Mouse (Mus musculus) cerebellum, adult (tissue): Measurements from ENCODE around the gene Gm20388.
A peak's percentile ranks its signal among the peaks of the same experiment; 100 is the strongest.

Experiments used
- ATAC-seq: cut with Nextera tagmentation; 2 replicates; pipeline ENCODE4 v1.9.2; 2017; ENCODE audit warnings: mild to moderate bottlenecking, moderate library complexity, mixed read lengths; ENCODE audit not compliant: insufficient number of reproducible peaks, low FRiP score, low TSS enrichment

The Gm20388 gene

DNA sequence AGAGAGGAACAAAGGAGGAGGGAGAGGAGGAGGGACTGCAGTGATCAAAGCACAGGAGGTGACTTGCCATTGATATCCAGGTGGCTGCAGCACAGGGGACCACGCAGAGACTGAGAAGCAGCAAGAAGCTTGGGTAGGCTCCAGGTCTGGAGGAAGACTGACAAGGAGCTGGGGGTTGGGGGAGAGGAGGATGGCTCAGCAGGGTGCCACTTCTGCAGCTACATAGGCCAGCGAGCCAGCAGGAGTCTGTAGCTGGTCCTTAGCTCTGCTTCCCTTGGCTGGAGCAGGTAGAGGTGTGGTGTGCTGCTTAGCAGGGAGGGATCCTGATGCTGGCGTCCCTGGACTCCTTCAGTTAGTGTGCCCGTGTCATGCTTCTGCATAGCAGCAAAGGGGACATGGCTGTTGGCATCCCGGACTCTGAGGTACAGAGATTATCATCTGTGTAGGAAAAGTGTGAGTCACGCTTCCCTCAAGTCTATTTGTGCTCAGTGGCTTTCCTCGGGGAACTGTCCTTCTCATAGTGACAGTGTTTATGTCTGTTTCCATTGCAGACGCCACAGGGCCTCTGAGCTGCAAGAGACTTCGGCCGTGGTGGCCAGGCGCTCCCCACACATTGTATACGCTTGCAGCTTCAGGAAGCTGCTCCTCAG is 234.1 kb downstream of the Gm20388 start:
- ATAC-seq = peak; percentile 41; the same call in 1 of the 2 replicates

DNA sequence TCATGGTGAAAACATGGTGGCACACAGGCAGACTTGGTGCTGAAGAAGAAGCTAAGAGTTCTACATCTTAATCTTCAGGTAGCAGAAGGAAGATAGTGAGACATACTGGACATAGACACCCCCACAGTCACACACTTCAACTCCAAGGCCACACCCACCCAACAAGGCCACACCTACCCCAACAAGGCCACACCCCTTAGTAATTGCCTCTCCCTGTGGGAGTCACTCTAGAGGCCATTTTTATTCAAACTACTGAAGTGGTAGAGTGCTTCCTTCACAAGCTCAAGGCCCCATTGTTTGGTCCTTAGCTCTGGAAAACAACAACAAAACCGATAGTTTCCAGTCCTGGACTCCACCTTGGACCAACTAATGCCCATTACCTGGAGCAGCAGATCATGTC is 235.4 kb downstream of the Gm20388 start:
- no peak for ATAC-seq

DNA sequence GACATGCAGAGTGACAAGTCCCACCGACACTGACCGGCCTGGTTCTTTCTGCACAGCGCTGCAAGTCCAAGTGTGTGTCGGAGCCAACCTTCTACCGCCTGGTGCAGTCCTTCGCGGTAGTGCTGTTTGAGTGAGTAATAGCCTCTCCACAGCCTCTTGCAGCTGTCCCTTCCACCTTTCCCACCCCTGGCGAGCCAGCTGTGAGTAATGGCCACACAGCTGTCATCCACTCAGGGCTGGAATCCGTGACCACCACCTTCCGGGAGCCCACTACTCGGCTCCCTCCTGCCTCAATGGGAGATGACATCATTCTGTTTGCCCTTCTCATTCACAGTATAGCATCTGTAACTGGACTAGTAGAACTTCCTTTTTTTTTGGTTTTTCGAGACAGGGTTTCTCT is 239.4 kb downstream of the Gm20388 start:
- ATAC-seq = no peak

DNA sequence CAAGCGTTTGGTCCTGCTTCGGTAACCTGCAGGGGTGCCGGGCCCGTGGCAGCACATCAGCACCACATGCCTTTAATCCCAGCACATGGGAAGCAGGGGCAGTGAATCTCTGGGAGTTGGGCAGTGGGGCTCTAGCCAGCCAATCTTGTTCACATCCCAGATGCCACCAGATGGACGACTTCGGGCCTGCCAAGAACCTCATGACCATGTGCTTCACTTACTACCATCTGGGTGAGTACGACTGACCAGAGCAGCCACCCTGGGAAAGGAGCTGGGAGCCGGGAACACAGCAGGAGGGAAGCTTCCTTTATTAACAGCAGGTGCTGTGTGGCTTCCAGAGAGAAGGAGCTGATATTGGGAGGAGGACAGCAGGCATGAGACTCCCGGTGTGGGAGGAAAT is 240.5 kb downstream of the Gm20388 start:
- no peak for ATAC-seq

DNA sequence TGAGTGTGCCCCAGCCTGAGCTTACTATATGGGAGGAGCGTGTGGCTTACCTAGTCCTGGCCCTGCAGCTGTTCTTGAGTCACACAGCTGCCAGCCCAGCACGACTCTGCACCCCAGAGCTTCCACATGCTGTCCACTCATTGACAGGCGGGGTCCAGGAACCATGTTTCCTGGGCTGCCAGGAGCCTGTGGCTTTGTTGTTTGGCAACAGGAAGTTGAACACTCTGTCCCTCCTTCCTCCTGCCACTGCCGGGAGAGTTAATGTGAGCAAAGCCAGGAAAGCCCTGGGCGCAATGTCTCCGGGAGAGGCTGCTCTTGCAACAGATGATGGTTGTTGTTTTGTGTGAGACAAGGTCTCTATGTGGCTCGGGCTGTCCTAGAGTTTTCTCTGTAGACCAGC is 242.0 kb downstream of the Gm20388 start:
- ATAC-seq = no peak

DNA sequence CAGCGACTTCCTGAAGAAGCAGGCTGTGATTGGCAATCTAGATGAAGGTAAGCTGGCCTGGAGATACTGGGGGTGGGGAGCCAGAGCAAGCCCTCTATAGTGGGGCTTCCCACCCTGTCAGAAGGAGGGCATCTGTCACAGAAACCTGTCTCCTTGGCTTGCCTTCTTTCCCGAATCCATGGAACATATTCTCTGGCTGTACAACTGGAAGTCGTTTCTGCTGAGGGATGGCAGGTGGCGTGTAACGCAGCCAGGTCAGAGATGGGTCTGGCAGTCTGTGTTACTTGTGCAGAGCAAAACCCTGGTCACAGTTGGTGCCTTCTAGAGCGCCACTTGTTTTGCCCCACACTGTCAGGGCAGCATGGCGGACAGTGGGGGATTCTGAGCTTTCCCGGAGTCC is 249.7 kb downstream of the Gm20388 start:
- ATAC-seq = peak; percentile 28; the same call in 1 of the 2 replicates

DNA sequence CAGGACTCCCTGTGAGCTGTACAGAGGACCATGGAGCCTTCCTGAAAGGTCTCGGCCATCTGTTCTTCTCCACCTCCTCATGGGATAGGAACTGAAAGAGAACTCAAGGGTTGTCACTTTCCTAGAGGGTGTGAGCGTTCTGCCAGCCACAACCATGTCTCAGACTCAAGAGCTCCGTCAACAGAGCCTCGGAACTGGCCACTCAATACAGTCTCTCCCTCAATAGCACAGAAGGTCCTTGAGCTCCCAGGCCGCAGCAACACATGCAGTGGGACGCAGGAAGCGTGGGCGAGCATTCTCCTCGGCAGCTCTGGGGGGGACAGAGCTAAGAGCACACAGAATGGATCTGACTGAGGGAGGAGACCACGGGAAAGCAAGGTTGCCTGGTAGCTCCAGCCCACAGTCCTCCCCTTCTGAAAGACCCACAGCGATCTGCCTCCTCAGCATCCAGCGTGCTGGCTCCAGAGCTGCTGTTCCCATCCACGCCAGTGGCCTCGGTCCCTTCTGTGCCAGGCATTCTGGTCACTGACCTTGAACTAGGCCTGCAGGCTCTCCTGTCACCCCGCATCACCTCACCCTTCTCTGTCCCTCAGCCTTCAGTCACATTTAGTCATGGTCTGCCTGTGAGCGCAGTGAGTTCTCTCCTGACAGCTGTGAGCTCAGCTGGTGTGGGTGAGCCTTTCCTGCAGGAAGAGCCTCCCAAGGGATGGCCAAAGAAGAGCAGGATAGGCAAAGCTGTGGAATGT is 251.2 kb downstream of the Gm20388 start:
- no peak for ATAC-seq

DNA sequence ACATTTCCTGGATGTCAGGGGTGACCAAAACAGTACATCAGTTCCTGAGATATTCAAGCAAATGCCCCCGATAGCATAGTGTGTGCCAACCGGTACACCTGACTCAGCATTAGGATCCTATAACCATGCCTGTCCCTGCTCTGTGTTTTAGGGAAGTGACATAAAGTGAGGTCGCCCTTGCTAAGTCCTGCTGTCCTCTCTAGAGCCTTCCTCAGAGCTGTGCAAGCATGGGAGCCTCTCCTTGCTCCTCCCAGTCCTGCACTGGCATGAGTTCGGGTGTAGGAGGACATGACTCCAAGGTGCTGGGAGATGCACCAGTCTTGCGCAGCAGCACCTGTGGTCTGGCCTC is 251.7 kb downstream of the Gm20388 start:
- no peak for ATAC-seq

DNA sequence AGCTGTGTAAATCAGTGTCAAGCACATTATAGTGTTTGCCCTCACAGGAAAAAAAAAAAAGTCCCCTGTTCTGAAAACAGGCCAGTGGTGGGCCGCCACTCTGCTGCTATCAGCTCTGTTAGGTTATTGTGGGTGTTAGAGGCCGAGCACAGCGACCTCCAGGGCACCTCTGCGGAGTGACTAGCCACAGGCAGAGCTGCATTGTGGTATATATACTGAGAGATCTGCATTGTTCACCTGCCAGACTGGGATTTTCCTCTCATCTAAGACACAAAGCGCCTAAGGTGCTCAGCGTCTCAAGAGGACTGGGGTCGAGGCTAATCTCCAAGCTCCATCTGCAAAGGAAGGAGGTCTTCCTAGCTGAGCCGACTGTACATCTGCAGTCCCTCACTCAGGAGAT is 252.7 kb downstream of the Gm20388 start:
- ATAC-seq = no peak

DNA sequence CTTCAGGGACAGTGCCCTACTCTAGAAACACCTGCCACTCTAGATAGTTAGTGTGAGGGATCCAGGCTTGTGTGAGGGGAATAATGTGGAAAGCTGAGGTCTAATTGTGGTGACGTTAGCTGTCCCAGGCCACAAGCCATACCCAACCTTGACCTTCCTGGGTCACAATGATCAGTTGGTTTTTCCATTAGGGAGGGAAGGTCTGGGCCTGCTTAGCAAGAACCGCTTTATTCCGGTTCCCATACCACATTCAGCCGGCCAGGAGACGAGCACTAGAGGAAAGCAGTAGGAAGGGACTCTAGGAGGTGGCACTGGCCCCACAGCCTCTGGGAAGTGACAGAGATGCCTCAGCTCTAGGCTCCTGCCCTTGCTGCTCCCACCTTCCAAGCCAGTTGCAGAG is 253.4 kb downstream of the Gm20388 start:
- ATAC-seq = no peak

DNA sequence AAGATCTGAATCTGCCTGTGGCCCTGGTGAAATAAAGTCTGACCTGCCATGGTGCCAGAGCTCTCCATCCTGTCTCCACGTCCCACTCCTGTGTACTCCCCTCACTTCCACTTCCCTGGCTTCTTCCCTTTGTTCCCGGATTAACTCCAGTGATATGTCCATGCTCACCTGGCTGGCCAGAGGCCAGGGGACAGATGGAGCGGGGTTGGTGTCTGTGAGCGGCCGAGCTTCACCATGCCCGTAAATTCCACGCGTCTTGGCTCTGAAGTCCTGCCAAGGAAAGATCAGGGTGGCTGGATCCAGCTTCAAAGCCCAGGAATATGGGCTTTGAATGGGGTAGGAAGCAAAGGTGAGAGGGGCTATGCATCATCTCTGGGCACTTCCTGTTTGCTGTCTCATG is 256.5 kb downstream of the Gm20388 start:
- no peak for ATAC-seq

DNA sequence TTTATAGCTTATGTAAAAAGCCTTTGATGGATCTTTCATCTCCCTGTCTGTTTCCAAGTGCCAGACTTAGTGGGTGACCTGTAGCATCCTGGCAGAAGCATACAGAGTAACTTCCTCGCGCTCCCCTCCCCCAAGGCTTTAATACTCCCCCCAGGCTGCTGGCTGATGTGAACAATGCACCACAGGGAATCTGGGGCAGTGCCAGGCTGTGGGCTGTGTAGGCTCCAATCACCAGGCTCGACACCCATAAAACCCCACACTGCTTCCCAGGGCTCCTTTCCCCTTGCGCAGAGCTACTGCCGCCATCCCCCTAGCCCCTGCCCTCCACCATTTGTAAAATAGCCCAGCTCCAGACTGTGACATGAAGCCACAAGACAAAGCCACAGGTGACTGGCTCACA is 257.2 kb downstream of the Gm20388 start:
- ATAC-seq = no peak

DNA sequence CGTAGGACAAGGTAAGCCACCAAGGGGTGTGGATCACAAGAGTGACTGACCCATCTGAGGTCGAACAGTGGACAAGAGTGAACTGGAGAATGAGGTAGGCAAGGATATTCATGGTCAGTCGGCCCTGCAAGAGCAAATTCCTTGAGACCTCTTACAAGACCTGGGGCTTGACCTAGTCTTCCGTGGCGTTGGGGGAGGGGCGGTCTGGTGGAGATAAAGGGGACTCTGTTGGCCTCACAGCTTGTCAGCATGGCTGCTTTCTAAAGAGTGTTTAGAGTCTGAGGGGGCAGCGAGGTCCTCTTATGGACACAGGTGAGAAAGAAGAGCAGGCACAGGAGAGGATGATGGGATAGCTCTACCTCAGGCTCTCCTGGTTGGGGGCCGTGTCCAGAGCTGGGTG is 258.5 kb downstream of the Gm20388 start:
- no peak for ATAC-seq

DNA sequence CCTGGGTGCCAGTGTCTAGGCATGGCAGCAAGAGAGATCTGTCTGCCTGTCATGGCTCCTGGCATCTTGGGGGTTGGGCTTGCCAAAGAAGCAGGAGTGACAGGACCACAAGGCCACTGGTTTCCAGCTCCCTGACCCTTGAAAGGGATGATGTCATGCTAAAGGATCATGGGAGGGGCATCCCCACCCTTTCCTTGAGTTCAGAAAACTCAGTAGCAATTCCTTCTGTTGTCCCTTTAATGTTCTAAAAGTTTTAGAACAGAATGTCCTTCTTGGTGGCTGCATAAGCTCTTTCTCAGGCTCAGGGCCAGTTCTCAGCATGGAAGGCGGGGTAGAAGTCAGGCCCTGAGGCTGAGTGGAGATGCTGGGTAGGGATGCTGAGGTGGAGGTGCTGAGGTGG is 262.6 kb downstream of the Gm20388 start:
- no peak for ATAC-seq

DNA sequence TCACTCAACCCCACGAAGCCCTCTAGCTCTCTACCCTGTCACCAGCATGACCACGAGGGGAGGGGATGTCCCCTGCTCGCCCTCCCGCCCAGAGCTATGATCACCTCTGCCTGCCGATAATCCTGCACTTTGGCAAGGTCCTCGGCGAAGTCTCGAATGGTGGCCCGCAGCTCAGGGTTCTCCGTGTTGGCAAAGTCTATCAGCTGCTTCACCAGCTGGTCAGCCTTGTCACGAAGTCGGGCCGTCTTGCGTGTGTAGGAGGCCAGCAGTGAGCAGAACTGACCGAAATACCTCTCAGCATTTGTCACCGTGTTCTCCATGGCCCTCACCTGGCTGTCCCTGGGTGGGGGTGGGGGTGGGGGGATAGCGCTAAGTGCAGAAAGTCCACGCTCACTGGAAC is 264.0 kb downstream of the Gm20388 start:
- ATAC-seq = no peak

DNA sequence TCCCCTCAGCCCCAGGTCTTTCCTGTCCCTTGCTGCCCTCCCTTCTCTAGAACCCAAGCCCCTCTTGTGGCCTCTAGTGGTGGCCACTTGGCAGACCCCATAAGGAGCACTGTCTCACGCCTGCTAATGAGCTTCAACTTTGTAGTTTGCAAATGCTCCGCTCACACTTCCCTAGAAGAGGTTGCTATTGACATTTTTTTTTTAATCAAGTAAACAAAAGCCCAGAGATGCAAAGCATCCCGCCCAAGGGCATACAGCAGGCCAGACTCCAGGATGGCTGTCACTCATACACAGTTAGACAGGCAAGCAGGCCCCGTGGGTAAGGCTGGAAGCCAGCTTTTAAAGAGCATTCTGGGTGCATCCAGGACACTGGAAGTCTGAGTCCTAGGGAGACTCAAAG is 266.0 kb downstream of the Gm20388 start:
- ATAC-seq = no peak

DNA sequence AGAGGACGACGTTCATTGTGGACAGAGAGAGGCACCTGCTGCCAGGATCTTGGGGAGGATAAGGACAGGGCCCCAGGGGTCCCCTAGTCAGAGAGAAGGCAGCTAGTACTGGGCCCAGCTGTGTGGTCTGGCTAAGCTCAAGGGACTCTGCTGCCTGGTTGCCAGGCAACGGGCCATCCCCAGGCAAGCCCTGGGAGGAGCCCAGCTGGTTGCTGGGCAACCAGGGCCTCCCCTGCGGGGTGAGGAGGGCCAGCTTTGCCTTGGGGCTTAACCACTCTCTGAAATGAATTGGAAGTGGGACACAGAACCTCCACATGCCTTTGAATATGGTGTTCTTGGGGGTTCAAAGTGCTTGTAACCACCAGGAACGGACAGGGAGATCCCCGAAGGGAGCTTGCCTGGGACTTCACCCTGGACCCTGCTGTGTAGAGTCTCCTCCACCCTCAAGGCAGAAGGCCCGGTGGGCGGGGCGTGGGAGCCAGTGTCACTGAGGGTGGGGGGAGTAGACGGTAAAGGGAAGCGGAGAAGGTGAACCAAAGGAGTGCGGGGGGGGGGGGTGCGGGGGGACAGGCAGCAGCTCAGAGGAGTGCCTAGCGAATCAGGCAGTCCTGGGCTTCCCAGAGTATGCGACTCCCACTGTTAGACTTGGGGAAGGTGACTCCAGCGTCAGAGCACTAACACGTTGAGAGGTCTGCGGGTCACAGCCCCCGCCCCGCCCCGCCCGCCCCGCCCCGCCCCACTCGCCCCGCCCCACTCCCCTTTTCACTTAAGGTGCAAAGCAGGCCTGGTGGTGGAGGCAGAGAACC is 266.9 kb downstream of the Gm20388 start, which contains the start of gene Fam92b:
Gene Fam92b (minus strand): TSS at position 149 of the 806 bp plus-strand sequence.
- ATAC-seq = no peak

DNA sequence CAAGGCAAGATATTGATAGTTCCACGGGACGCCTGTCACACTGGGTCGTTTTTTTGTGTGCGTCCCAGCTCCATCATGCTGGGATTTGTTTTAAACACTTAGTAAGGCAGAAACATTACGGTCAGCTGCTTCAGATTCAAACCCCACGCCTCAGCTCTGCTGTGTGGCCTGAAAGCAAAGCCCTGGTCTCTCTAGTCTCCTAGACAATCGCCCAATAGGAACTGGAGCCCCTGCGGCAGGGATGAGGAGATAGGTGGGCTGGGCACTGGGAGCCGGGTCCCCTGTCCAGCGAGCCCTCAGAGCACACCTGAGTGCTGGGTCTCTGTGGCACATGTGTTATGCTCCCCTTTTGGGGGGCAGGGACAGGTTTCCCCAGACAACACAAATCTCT is 267.5 kb downstream of the Gm20388 start:
- no peak for ATAC-seq

DNA sequence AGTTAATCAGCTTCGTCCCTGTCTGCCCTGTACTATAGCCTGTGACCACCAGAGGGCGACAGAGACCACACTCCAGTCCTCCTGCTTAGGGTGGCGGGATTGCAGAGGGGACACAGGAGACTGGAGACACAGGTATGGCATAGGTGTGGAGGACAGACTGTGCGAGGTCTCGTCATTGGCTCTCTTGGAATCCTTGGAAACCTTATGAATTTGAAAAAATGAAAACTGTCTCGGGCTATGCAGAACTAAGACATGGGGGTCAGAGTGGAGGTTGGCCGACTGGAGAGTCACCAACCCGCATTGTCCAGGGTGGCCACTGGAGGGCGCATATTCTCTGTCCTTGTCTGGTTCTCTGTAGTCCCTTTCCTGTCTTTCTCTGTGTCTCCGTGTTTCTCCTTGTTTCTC is 268.4 kb downstream of the Gm20388 start:
- peak; percentile 72; the same call in 1 of the 2 replicates for ATAC-seq

DNA sequence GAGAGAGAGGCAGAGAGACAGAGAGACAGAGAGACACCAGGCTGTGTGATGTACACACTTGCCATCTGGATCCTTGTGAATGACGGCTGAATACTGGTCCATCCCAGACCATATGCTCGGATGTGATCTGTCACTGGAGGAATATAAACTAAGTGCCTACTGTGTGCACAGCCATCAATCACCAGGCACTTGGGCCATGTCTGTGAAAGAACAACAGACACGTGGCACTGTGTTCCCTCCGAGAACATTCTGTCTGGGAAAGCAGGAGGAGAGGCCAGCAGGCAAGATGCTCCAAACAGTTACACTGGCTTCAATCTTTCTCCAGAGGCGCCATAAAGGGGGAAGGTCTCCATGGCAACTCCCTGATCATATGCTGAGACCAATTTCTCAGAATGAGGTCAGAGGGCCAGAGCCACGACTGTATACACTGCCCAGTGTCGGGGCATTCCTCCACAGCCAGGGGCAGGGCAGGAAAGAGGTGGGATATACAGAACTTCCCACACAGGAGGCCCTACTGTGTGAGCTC is 269.9 kb downstream of the Gm20388 start:
- no peak for ATAC-seq

DNA sequence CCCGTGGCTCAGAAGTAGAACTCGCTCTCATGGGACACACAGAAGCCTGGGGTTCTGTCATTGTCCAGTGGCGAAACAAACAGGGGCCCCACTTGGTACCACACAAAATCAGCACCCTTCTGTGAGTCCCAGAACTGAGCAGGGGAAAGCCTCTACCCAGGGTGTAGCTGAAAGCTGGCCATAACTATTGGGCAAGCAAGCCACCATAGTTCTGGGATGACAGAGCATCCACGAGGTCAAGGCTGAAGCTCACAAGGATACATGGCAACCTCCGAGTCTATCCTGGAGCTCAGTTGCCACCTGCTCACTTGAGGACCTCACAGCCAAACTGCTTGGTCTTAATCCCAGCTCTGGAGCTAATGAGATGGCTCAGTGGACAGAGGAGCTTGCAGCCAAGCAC is 270.6 kb downstream of the Gm20388 start:
- no peak for ATAC-seq
